Mouse (Mus musculus) intestine, postnatal 0 days (tissue): ENCODE data around the gene Stox2. TPM values are rescaled to one million over a fixed set of nuclear protein-coding genes. Genes with fewer than 3 reads are reported as not detected.
A peak's percentile ranks its signal among the peaks of the same experiment; 100 is the strongest.

Experiments used
- ATAC-seq: fragments of 200-750 bp; cut with Nextera tagmentation; 2 replicates; pipeline ENCODE4 v1.8.0; 2017; ENCODE audit warnings: mild to moderate bottlenecking, moderate TSS enrichment, moderate library complexity
- H3K27ac ChIP-seq: fragments of 300-500 bp; sonication (generic); 2 replicates; pipeline ENCODE4 v1.5.1; 2014; ENCODE audit warnings: mild to moderate bottlenecking, low read depth, low read length, moderate library complexity
- H3K27me3 ChIP-seq: fragments of 300-500 bp; sonication (generic); replicated peaks from 2 replicates; pipeline ENCODE4 v1.6.1; 2014; ENCODE audit warnings: low read length, mixed read lengths; ENCODE audit not compliant: control insufficient read depth, insufficient read depth
- H3K36me3 ChIP-seq: fragments of 300-500 bp; sonication (generic); 2 replicates; pipeline ENCODE4 v1.6.1; 2014; ENCODE audit warnings: mild to moderate bottlenecking, moderate library complexity; ENCODE audit not compliant: control insufficient read depth, insufficient read depth
- H3K4me1 ChIP-seq: fragments of 300-500 bp; sonication (generic); replicated peaks from 2 replicates; pipeline ENCODE4 v1.6.1; 2014; ENCODE audit warnings: antibody characterized with exemption, low read length, mixed read lengths; ENCODE audit not compliant: control insufficient read depth, insufficient read depth
- H3K4me2 ChIP-seq: fragments of 300-500 bp; sonication (generic); replicated peaks from 2 replicates; pipeline ENCODE4 v1.6.1; 2014; ENCODE audit warnings: low read depth, mild to moderate bottlenecking, moderate library complexity
- H3K4me3 ChIP-seq: fragments of 300-500 bp; sonication (generic); 2 replicates; pipeline ENCODE4 v1.5.1; 2014; ENCODE audit warnings: low read depth, low read length
- H3K9ac ChIP-seq: fragments of 300-500 bp; sonication (generic); 2 replicates; pipeline ENCODE4 v1.6.1; 2014; ENCODE audit warnings: mild to moderate bottlenecking, low read depth, low read length
- H3K9me3 ChIP-seq: fragments of 300-500 bp; sonication (generic); 2 replicates; pipeline ENCODE4 v1.6.1; 2016; ENCODE audit warnings: mixed run types; ENCODE audit not compliant: control insufficient read depth
- CTCF ChIP-seq: sonication (generic); IDR thresholded peaks from 2 replicates; pipeline ENCODE4 v1.5.1; 2016; ENCODE audit warnings: low read depth, mild to moderate bottlenecking, control low read depth, antibody characterized with exemption, moderate library complexity
- WGBS: fragments of 180-500 bp; shearing (Covaris S2); extraction: QIAGEN DNeasy Blood & Tissue Kit; methylation state at CpG from one replicate; pipeline ENCODE4 v1.1.7; 2014; 5-methylcytosine and 5-hydroxymethylcytosine counted together
- polyA plus RNA-seq: library from polyadenylated mRNA; unstranded; fragments of >200 nt; fragmentation: Nextera tagmentation; extraction: Ambion mirVana; gene quantifications from 2 replicates; pipeline ENCODE4 v1.2.1, GENCODE M21; 2015

Stox2 gene
- polyA plus RNA-seq, 1 experiment from 2014 or later = 3.2 TPM

- H3K36me3 ChIP-seq = no peaks in the 10 kb centered on the region
- TF ChIP-seq CTCF = no peak
- 68% methylated on average over 6 of the region's 6 CpGs for WGBS
- ATAC-seq = no peak
- no peaks in the 10 kb centered on the region for H3K27me3 ChIP-seq
- H3K9me3 ChIP-seq = no peaks in the 10 kb centered on the region
- H3K4me3 ChIP-seq = no peak overlapping the region
- no peak overlapping the region for H3K9ac ChIP-seq
- H3K27ac ChIP-seq = no peak overlapping the region
- no peaks in the 10 kb centered on the region for H3K4me1 ChIP-seq
- no peak overlapping the region for H3K4me2 ChIP-seq
These were observed 65.4 kb downstream of the Stox2 start for GRCm38 (mm10) chr8:47380725-47381124.

GRCm38 (mm10) chr8:47380075-47380474, 66.1 kb downstream of the Stox2 start:
- H3K27ac ChIP-seq = no peak overlapping the region
- no peaks in the 10 kb centered on the region for H3K36me3 ChIP-seq
- no peak for ATAC-seq
- WGBS = 59% methylated on average over 3 of the region's 3 CpGs
- no peak for TF ChIP-seq CTCF
- no peaks in the 10 kb centered on the region for H3K9me3 ChIP-seq
- no peaks in the 10 kb centered on the region for H3K4me1 ChIP-seq
- no peak overlapping the region for H3K4me3 ChIP-seq
- H3K27me3 ChIP-seq = no peaks in the 10 kb centered on the region
- H3K9ac ChIP-seq = no peak overlapping the region
- no peak overlapping the region for H3K4me2 ChIP-seq

GRCm38 (mm10) chr8:47376651-47377050, 69.5 kb downstream of the Stox2 start:
- Histone ChIP-seq H3K9me3 (no peaks in the 10 kb centered on the region), H3K27me3 (no peaks in the 10 kb centered on the region), H3K36me3 (no peaks in the 10 kb centered on the region), H3K27ac (no peak overlapping the region), H3K4me3 (no peak overlapping the region), H3K4me2 (no peak overlapping the region), H3K4me1 (no peaks in the 10 kb centered on the region), H3K9ac (no peak overlapping the region)
- 93% methylated on average over 7 of the region's 7 CpGs for WGBS
- TF ChIP-seq CTCF = no peak
- ATAC-seq = no peak

GRCm38 (mm10) chr8:47373757-47374156, 72.4 kb downstream of the Stox2 start:
- H3K9ac ChIP-seq = no peak overlapping the region
- H3K27me3 ChIP-seq = no peaks in the 10 kb centered on the region
- 85% methylated on average over 7 of the region's 7 CpGs for WGBS
- no peaks in the 10 kb centered on the region for H3K4me1 ChIP-seq
- H3K9me3 ChIP-seq = no peaks in the 10 kb centered on the region
- H3K27ac ChIP-seq = no peak overlapping the region
- H3K4me2 ChIP-seq = no peak overlapping the region
- no peaks in the 10 kb centered on the region for H3K36me3 ChIP-seq
- no peak overlapping the region for H3K4me3 ChIP-seq
- ATAC-seq = no peak
- no peak for TF ChIP-seq CTCF

GRCm38 (mm10) chr8:47371539-47371938, 74.6 kb downstream of the Stox2 start:
- 0 out of 2 replicates have a peak overlapping the region, but pooled peaks have one; percentile 1 for H3K4me2 ChIP-seq
- no peak for ATAC-seq
- H3K9me3 ChIP-seq = no peaks in the 10 kb centered on the region
- H3K4me1 ChIP-seq = no peaks in the 10 kb centered on the region
- 46% methylated on average over 3 of the region's 3 CpGs for WGBS
- H3K36me3 ChIP-seq = no peaks in the 10 kb centered on the region
- no peaks in the 10 kb centered on the region for H3K27me3 ChIP-seq
- TF ChIP-seq CTCF = peak; percentile 87
- H3K9ac ChIP-seq = no peak overlapping the region
- H3K27ac ChIP-seq = no peak overlapping the region
- no peak overlapping the region for H3K4me3 ChIP-seq

- Histone ChIP-seq H3K27ac (no peak overlapping the region), H3K4me3 (no peak overlapping the region), H3K27me3 (no peaks in the 10 kb centered on the region), H3K36me3 (no peaks in the 10 kb centered on the region), H3K4me2 (no peak overlapping the region), H3K9me3 (no peaks in the 10 kb centered on the region), H3K4me1 (no peaks in the 10 kb centered on the region), H3K9ac (no peak overlapping the region)
- 87% methylated on average over 3 of the region's 3 CpGs for WGBS
- ATAC-seq = no peak
- no peak for TF ChIP-seq CTCF
These were observed 75.1 kb downstream of the Stox2 start for GRCm38 (mm10) chr8:47371081-47371480.
